Mouse (Mus musculus): Measurements from ENCODE around the gene Gpr171. TPM values are rescaled to one million over a fixed set of nuclear protein-coding genes. Genes with fewer than 3 reads are reported as not detected.
"Not testable (repeated sequence)": the region's sequence is repeated elsewhere in the genome, so short reads cannot be mapped to it uniquely, and the experiment has no call there.

Gpr171 gene
- not detected for total RNA-seq (2021)

DNA sequence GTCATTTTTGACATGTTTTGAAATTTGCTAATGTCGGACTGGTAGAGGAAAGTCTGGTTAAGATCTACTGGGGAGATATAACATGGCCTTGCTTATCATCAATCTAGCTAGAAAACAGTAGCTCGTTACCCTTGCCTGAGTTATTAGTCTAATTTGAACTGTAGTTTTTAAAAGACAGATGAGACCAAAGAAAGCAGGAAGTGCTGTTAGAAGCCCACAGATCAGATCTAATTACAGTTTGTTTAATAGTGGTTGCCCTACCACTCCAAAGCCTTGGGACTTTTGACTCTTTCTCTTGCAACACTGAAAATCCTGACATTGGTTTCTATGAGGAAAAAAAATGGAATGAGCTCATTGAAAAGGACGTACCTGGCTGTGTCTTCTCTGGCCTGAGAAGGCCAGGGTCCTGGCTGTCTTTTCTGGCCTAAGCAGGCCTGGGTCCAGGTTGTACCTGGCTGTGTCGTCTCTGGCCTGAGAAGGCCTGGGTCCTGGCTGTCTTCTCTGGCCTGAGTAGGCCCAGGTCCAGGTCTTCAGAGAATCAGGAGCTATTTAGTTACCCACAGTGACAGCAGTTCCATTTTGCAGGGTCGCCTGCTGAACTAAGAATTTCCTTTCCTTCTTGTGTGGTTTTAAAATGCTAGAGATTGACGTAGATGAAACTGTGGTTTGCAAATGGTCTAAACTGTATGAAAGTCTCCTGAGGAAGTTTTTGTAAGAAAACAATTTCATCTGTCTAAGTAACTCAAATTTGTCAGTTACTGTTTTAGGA lies at the start of gene Gpr171:
TSS of gene Gpr171 (minus strand) at position 604 of the 769 bp plus-strand sequence.
- no peak for DNase-seq (ENCODE audit: extremely low spot score in 1 of 2, low spot score in 1 of 2)

DNA sequence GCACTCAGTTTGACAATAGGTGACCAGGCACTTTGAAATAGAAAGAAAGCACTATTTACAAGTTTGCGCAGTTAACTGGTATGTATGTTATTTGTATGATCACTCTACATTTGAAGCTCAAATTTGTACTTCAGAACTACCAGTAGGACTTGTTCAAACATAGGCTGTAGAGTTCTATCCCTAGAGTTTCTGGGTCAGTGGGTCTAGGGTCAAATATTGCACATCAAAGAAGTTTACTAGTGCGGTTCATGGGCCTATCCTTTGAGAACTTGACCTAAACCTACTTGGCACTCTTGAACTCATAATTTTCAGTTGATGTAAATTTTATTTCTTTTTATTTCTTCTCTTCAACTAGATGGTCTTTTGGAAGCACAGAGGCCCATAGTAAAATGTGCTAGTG lies 49.0 kb upstream of the Gpr171 start:
- DNase-seq (ENCODE audit: extremely low spot score in 1 of 2, low spot score in 1 of 2): no peak

DNA sequence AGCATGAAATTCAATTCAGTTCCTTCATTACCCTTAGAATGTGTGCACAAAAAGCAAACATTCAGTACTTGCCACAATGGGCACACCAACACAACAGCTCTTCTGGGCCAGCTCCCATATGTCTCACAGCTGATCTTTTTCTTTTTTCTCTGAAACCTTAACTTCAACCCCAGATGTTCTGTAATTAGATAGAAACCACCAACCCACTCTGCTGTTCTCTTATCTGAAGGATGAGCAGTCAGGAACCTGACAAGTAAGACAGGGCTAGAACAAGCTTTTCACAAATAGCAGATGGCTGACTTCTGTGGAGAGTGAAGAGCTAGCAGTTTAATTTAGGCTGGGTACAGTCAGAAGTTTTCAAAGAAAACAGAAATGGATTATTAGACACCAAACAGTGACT lies 48.0 kb upstream of the Gpr171 start:
- DNase-seq (ENCODE audit: extremely low spot score in 1 of 2, low spot score in 1 of 2): no peak

DNA sequence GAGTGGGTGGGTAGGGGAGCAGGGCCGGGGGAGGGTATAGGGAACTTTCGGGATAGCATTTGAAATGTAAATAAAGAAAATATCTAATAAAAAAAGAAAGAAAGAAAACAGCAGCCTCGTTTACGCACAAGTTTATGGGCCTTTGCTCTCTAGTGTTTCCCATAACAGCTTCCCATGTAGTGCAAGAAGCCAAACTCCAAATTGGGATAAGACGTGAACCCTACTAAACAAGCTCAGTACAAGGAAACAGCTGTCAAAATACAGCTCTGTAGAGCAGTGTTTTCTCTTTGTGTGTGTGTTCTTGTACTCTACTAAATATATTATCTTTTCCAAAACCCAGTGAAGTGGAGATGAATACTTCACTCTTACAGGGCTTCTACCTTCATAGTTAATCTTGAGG lies 43.6 kb upstream of the Gpr171 start:
- no peak for DNase-seq (ENCODE audit: extremely low spot score in 1 of 2, low spot score in 1 of 2)

DNA sequence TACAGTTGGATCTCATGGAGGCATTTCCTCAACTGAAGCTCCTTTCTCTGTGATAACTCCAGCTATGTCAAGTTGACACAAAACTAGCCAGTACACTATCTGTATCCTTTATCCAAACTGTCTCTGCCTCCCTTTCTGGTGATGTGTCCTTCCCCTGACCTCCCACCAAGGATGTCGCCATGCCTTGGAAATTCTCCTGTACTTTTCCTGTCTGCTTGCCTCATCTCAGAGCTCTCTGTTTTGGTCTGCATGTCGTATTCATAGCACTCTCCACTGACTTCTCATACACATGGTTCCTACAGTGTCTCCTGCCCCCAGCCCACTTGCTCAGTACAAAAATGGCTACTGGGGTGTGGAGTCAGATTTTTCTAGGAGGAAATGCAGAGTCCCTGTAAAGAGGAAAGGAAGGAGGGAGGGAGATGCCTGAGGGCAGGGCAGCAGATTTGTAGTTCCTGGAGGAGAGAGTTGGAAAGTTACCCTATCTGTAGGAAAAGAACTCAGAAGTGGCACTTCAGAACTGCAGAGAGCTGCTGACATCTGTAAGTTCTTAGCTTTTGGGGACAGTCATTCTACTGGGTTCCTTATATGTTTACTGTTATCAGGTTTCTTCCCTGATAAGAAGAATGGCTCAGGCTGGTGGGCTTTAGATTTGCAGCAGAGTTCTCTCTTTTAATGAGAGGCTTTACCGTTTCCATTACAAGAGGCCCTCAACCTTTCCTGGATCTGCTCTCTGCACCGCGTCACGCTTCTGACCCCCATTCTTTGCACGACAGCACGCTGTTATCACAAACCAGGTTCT lies 40.1 kb upstream of the Gpr171 start:
- no peak for DNase-seq (ENCODE audit: extremely low spot score in 1 of 2, low spot score in 1 of 2)

DNA sequence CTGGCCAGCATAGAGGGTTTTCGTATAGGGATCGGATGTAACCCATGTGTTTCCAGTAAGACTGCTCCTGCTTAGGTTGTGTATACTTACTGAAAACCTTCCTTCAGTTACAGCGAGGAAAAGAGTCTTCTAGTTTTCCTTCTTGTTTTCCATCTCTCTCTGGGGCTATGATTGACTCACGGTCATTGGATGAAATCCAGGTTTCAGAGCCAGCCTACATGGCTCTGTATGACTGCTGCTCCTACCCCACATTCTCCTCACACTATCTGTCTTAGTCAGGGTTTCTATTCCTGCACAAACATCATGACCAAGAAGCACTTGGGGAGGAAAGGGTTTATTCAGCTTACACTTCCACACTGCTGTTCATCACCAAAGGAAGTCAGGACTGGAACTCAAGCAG lies 39.3 kb upstream of the Gpr171 start:
- DNase-seq (ENCODE audit: extremely low spot score in 1 of 2, low spot score in 1 of 2): not testable (repeated sequence)

DNA sequence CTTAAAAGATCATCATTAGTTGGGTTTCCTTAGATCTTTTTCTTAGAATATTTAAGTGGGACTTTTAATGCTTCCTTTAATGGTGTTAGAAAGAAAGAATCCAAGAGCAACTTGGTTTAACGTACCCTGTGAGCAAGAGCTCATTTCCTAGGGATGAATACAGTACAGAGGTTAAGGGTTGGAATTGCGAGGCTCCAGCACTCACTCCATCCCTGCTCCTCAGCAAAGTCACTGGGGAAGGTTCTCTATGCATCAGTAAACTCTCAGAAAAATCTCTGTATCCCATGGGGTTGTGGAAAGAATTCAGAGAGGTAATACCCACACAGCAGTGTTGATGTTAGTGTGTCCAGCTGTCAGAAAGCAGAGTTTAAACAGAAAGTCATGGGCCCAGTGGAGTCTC lies 38.5 kb upstream of the Gpr171 start:
- DNase-seq (ENCODE audit: extremely low spot score in 1 of 2, low spot score in 1 of 2): no peak

DNA sequence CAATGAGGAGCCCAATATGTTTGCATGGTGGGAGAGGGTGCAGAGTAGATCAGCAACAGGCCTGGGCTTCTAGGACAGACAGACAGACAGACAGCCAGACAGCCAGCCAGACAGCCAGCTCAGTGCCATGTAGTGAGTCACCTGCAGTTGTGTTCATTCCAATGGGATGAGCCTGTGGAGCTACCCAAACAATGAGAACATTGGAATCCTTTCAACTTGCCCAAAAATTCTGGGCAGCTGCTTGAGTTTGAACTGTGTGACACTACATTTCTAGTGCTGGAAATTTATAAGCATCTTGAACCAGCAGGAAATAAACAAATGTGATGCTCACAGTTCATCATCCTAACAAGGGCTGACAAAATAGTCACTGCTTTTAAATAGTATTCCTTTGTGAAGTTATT lies 38.0 kb upstream of the Gpr171 start:
- no peak for DNase-seq (ENCODE audit: extremely low spot score in 1 of 2, low spot score in 1 of 2)

DNA sequence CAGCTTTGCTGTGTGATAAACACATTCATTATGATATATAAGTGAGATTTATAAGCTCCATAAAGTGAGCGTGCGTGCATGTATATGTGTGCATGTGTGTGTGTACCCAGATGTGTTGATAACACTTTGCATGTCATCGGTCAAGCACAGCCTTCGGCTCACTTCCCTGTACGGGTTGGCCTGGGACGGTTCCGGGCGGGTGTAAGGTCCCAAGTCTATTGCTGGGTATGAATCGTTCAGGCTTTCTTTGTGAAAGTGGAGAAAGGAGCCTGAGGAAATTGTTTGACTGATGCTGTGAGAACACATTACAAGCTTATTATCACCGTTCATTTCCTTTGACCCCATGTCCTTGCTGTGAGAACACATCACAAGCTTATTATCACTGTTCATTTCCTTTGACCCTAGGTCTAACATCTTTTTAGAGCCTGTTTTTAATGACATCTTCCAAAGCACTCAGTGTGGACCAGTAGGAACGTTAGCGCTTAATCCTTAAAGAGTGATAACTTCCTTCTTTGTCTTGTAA lies 37.4 kb upstream of the Gpr171 start:
- DNase-seq (ENCODE audit: extremely low spot score in 1 of 2, low spot score in 1 of 2): no peak

DNA sequence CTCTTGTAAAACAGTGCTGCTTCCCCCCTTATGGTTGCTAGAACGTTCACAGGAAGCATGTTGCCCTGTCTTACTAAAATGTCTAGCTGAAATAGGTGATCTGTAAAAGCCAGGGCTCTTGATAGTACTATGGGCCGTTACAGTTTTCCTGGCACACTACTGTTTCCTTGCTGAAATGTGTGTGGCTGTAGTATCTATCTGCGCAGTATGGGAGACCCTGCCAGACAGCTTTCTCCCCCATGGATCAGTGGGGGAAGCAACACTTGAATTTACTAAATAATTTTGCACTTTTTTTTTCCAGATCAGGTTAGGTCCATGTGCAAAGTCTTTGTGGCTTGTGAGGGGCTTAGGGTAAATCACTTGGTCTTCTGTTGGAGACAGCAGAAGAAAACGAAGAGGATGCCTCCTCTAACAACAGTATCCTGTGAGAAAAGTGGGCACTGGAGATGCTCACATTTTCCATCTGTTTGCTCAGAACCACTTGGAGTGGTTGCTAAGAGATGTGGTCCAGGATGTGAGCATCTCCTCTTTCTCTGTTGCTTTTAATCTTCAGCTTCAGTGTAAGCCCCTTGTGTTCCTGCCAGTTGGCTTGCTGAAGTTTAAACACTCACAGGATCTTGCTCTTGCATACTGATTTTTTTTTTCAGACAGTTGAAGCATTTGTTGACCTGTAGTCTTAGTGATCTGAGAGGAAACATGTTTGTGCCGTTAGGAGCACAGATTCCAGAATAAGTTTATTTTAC lies 34.5 kb upstream of the Gpr171 start:
- no peak for DNase-seq (ENCODE audit: extremely low spot score in 1 of 2, low spot score in 1 of 2)

DNA sequence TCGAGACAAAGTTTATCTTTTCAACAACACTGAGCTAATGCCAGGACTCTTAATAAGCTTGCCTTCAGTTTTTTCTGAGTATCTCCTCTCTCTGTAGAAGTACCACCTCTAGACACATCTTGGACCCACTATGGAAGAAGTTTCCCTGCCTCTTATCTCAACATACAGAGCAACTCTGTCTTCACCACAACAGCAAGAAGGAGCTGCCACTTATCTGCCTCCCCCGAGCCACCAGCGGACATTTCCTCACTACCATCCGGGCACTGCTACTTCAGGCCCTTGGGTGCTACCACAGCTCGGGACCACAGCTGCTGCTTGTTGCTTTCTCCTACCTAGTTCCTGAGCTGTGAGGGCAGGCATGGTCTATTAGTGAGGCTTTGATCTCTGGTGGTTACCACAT lies 31.6 kb upstream of the Gpr171 start:
- DNase-seq (ENCODE audit: extremely low spot score in 1 of 2, low spot score in 1 of 2): no peak

DNA sequence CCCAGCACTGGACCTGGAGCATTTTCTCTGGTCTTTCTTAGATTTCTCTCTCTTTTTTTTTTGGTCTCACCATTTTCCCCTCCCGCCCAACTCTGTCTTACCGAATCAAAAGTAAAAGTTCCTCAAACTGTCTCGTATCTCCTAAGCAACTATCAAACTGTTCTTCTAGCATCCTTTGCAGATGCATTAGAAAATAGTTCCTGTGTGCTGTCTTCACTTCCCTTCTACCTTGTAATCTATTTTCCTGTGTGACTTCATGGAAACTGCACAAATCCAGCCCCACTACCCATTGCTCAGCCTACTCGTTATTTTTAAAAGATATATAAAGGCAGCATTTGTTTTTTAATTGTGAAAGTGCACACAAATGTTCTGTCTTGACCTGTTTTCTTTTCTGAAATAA lies 30.3 kb upstream of the Gpr171 start:
- DNase-seq (ENCODE audit: extremely low spot score in 1 of 2, low spot score in 1 of 2): no peak

DNA sequence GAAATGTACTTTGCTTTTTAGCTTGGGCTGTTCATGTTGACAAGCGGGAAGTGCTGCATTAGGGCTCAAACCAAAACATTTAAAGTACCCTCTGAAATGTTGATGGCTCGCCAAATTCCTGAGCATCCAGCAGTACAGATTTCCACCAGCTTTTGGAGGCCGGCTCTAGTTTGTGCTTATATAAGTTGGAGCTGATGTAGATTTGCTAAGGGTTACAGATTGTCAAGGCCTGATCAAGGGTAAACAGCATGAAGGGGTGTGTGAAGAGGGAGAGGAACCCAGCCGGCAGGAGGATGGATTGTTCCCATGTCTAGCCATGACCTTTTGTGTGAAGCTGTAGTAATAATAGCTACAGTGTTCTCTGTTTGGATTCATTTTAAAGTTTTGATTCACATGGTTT lies 29.5 kb upstream of the Gpr171 start:
- DNase-seq (ENCODE audit: extremely low spot score in 1 of 2, low spot score in 1 of 2): no peak

DNA sequence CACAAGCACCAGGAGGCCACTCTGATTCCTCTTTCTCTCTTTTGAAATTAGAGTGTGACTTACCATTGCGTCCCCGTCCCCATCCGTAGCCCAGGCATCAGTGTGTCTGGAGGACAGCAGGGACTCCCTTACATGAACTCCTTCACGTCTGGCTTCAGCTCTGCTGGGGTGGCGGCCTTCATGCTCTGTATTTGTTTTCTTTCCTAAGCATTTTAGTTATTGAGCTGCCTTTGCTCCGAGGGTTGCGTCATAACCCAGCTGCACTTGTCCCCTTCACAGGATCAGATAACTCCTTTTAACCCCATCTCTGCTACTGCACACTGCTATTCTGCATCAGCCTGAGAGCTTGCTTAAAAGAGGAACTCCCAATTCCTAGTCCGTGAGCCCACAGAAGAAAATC lies 28.8 kb upstream of the Gpr171 start:
- no peak for DNase-seq (ENCODE audit: extremely low spot score in 1 of 2, low spot score in 1 of 2)

DNA sequence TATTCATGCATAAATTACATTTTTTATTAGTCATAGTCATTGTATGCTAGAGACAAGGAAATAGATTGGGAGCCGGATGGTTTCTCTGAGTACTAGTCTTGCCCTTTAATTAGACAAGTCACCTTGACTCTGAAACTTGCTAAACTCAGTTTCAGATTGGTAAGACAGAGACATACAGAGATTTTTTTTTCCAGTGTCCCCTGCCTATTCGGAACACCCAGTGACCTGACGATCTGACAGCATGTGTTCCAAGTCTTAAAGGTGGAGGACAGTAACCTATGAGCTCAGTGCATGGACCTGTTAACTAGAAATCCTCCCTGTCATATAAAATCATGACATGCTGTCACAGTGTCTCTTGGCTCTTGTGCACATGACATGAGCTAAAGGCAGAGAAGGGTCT lies 27.9 kb upstream of the Gpr171 start:
- no peak for DNase-seq (ENCODE audit: extremely low spot score in 1 of 2, low spot score in 1 of 2)

DNA sequence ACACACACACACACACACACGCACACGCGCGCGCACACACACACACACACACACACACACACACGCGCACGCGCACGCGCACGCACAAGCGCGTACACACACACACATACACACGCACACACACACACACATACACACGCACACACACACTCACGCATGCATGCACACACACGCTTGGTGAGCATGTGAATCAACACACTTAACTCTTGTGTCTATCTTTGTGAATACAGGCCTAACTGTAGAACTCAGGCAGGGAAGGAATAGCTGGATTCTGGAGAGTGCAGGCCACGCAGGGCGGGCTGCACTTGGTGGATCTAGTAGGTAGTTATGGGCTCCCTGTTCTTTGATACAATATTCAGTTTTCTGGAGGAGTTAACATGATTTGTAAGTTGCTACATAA lies 27.1 kb upstream of the Gpr171 start:
- DNase-seq (ENCODE audit: extremely low spot score in 1 of 2, low spot score in 1 of 2): no peak

DNA sequence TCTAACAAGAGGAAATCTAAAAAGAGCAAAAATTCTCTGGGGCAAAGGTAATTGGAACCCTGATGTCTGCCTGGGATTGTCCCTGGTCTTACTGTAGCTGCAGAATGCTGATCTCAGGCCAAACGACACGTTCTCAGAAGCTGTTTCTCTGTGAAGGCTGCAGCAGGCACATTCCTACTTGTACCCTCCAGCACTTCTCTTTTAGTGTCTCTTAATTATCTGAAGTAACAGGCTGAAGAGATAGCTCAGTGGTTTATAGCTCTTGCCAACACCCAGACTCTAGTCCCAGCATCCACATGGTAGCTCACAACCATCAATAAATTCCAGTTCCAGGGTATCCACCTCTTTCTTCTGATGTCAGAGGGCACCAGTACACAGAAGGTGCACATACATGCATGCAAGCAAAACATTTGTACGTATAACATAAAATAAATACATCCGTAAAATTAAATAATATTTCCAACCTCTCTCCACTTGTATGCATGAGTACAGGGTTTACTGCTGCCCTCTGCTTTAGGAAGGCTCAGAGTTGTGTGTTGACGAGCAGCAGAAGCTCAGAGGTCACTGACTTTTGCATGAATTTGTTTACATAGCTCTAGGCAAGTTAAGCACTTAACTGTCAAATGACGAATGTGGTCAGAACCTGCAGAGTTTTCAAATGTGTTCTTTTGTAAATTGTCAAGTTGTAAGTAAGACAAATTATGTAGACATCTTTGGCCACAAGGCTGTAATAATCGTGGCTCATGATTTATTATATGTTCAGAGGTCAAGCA lies 24.3 kb upstream of the Gpr171 start:
- DNase-seq (ENCODE audit: extremely low spot score in 1 of 2, low spot score in 1 of 2): no peak

DNA sequence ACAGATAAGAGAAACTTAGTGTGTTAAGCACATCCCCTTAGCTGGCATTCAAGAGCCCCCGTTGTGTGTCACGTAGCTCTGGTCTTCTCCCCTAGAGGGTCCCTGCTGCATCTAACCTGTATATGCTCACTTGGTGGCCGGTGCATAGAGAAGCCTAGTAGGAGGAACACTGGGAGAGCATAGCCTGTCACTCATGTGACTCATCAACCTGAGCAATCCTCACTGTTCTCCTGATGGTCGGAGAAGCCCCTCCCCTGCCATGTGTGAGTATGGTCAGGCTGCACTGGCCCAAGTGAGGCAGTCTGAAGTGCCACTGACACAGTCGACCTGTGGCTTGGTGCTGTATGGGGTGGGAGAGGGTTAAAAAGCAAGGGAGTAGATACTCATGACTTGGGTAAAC lies 23.4 kb upstream of the Gpr171 start:
- DNase-seq (ENCODE audit: extremely low spot score in 1 of 2, low spot score in 1 of 2): no peak

DNA sequence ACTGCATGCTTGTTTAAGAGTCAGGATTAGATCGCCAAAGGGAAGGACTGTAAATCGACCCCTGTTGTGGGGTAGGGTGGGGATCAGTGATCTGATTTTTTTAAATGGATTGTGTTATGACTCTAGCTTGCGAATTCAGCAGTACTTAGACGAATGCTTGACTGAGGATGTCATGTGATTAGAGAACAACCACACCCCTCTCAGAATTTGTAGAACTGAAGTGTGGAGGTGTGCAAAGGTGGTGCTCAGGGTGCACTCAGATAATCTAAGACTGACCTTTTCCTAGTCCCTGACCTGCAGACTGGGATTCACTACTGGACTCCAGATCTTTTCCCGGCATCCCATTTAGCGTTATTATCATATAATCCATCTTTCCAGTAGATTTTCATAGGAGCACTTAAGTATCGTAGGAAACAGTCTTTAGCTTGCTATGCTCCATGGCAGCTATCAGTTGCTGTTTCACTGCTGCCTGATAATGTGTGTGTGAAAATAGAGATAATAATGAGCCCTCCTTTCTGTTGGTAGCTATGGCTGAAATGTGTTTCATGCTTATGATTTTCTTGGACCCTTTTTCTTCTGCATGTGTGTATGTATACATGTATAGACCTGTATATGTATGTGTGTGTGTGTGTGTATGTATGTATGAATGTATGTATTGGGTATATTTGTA lies 20.3 kb upstream of the Gpr171 start:
- no peak for DNase-seq (ENCODE audit: extremely low spot score in 1 of 2, low spot score in 1 of 2)
